Mouse (Mus musculus): ENCODE data around the gene Il23a. TPM values are rescaled to one million over a fixed set of nuclear protein-coding genes. Genes with fewer than 3 reads are reported as not detected.
"Not testable (repeated sequence)": the region's sequence is repeated elsewhere in the genome, so short reads cannot be mapped to it uniquely, and the experiment has no call there.

Il23a gene
- polyA plus RNA-seq, 1 experiment from 2014 or later = 0.16 TPM

- 13% methylated on average over 5 of the region's 5 CpGs for WGBS
- no peaks in the 10 kb centered on the region for H3K27me3 ChIP-seq (ENCODE audit: insufficient read depth, low read length)
- no peaks in the 10 kb centered on the region for H3K9me3 ChIP-seq (replicated peaks; ENCODE audit: low read length)
- peak; percentile 18 for DNase-seq (ENCODE audit: low spot score)
- peaks cover 9% of the 10 kb centered on the region; the same call in 1 of the 2 replicates for H3K4me1 ChIP-seq (replicated peaks; ENCODE audit: insufficient read depth, low read length)
- peak overlapping the region; percentile 72 for H3K4me2 ChIP-seq (ENCODE audit: low read length)
- peak overlapping the region; percentile 85 for H3K9ac ChIP-seq (ENCODE audit: low read depth, low read length)
- peak overlapping the region; percentile 86 for H3K4me3 ChIP-seq (replicated peaks; ENCODE audit: low read depth, low read length)
- no peak for TF ChIP-seq CTCF (IDR thresholded peaks at IDR 0.05; ENCODE audit: low read depth)
- peak overlapping the region; percentile 97 for H3K27ac ChIP-seq
- H3K36me3 ChIP-seq (ENCODE audit: insufficient read depth, low read length) = no peaks in the 10 kb centered on the region
- ATAC-seq (replicated peaks; ENCODE audit: low FRiP score, low read depth) = no peak
Observed at GRCm38 (mm10) chr10:128338415-128338814, 39.9 kb upstream of the Il23a start.

GRCm38 (mm10) chr10:128337306-128338181, 39.0 kb upstream of the Il23a start, which contains the start of gene Cs:
Gene Cs (plus strand): TSS chr10:128337734.
- peak within 1 kb of the TSS; percentile 97 for H3K27ac ChIP-seq
- no peaks in the 10 kb centered on the region for H3K9me3 ChIP-seq (replicated peaks; ENCODE audit: low read length)
- H3K9ac ChIP-seq (ENCODE audit: low read depth, low read length) = peak within 1 kb of the TSS; percentile 85
- H3K27me3 ChIP-seq (ENCODE audit: insufficient read depth, low read length) = no peaks in the 10 kb centered on the region
- no peaks in the 10 kb centered on the region for H3K36me3 ChIP-seq (ENCODE audit: insufficient read depth, low read length)
- H3K4me3 ChIP-seq (replicated peaks; ENCODE audit: low read depth, low read length) = peak within 1 kb of the TSS; percentile 86
- ATAC-seq (replicated peaks; ENCODE audit: low FRiP score, low read depth) (peak; percentile 97), DNase-seq (ENCODE audit: low spot score) (peak; percentile 100)
- under 1% methylated on average over 58 of the region's 61 CpGs for WGBS
- peak within 1 kb of the TSS; percentile 72 for H3K4me2 ChIP-seq (ENCODE audit: low read length)
- TF ChIP-seq CTCF (IDR thresholded peaks at IDR 0.05; ENCODE audit: low read depth) = no peak; the same call in 1 of the 2 replicates
- H3K4me1 ChIP-seq (replicated peaks; ENCODE audit: insufficient read depth, low read length) = peaks cover 9% of the 10 kb centered on the region; the same call in 1 of the 2 replicates

GRCm38 (mm10) chr10:128336597-128336996, 38.0 kb upstream of the Il23a start:
- no peaks in the 10 kb centered on the region for H3K9me3 ChIP-seq (replicated peaks; ENCODE audit: low read length)
- H3K4me1 ChIP-seq (replicated peaks; ENCODE audit: insufficient read depth, low read length) = peaks cover 9% of the 10 kb centered on the region; the same call in 1 of the 2 replicates
- H3K27ac ChIP-seq = peak overlapping the region; percentile 97; the same call in 1 of the 2 replicates
- no peak overlapping the region for H3K4me3 ChIP-seq (replicated peaks; ENCODE audit: low read depth, low read length)
- ATAC-seq (replicated peaks; ENCODE audit: low FRiP score, low read depth) (no peak), DNase-seq (ENCODE audit: low spot score) (no peak)
- no peak for TF ChIP-seq CTCF (IDR thresholded peaks at IDR 0.05; ENCODE audit: low read depth)
- no peaks in the 10 kb centered on the region for H3K36me3 ChIP-seq (ENCODE audit: insufficient read depth, low read length)
- no peak overlapping the region for H3K9ac ChIP-seq (ENCODE audit: low read depth, low read length)
- H3K27me3 ChIP-seq (ENCODE audit: insufficient read depth, low read length) = no peaks in the 10 kb centered on the region
- H3K4me2 ChIP-seq (ENCODE audit: low read length) = peak overlapping the region; percentile 72
- 79% methylated on average over 3 of the region's 3 CpGs for WGBS

- no peak for TF ChIP-seq CTCF (IDR thresholded peaks at IDR 0.05; ENCODE audit: low read depth)
- H3K9me3 ChIP-seq (replicated peaks; ENCODE audit: low read length) = no peaks in the 10 kb centered on the region
- H3K4me1 ChIP-seq (replicated peaks; ENCODE audit: insufficient read depth, low read length) = peaks cover 9% of the 10 kb centered on the region; the same call in 1 of the 2 replicates
- no peaks in the 10 kb centered on the region for H3K27me3 ChIP-seq (ENCODE audit: insufficient read depth, low read length)
- no peak for ATAC-seq (replicated peaks; ENCODE audit: low FRiP score, low read depth)
- no peak for DNase-seq (ENCODE audit: low spot score)
- no peak overlapping the region for H3K27ac ChIP-seq
- H3K36me3 ChIP-seq (ENCODE audit: insufficient read depth, low read length) = no peaks in the 10 kb centered on the region
- H3K4me3 ChIP-seq (replicated peaks; ENCODE audit: low read depth, low read length) = no peak overlapping the region
- no peak overlapping the region for H3K9ac ChIP-seq (ENCODE audit: low read depth, low read length)
- 81% methylated on average over 3 of the region's 3 CpGs for WGBS
- H3K4me2 ChIP-seq (ENCODE audit: low read length) = no peak overlapping the region
Observed at GRCm38 (mm10) chr10:128336195-128336594, 37.6 kb upstream of the Il23a start.

GRCm38 (mm10) chr10:128335582-128335981, 37.0 kb upstream of the Il23a start:
- ATAC-seq (replicated peaks; ENCODE audit: low FRiP score, low read depth) = no peak
- Histone ChIP-seq H3K9ac (ENCODE audit: low read depth, low read length) (no peak overlapping the region), H3K4me2 (ENCODE audit: low read length) (no peak overlapping the region), H3K4me1 (replicated peaks; ENCODE audit: insufficient read depth, low read length) (peaks cover 9% of the 10 kb centered on the region; the same call in 1 of the 2 replicates), H3K27ac (no peak overlapping the region), H3K27me3 (ENCODE audit: insufficient read depth, low read length) (no peaks in the 10 kb centered on the region), H3K9me3 (replicated peaks; ENCODE audit: low read length) (no peaks in the 10 kb centered on the region), H3K4me3 (replicated peaks; ENCODE audit: low read depth, low read length) (no peak overlapping the region), H3K36me3 (ENCODE audit: insufficient read depth, low read length) (no peaks in the 10 kb centered on the region)
- peak; percentile 86 for DNase-seq (ENCODE audit: low spot score)
- 0% methylated on average over 4 of the region's 4 CpGs for WGBS
- peak; percentile 98 for TF ChIP-seq CTCF (IDR thresholded peaks at IDR 0.05; ENCODE audit: low read depth)

- not testable (repeated sequence) for H3K9me3 ChIP-seq (replicated peaks; ENCODE audit: low read length); H3K36me3 ChIP-seq (ENCODE audit: insufficient read depth, low read length); H3K4me1 ChIP-seq (replicated peaks; ENCODE audit: insufficient read depth, low read length); H3K27me3 ChIP-seq (ENCODE audit: insufficient read depth, low read length); H3K9ac ChIP-seq (ENCODE audit: low read depth, low read length); H3K4me3 ChIP-seq (replicated peaks; ENCODE audit: low read depth, low read length); DNase-seq (ENCODE audit: low spot score); ATAC-seq (replicated peaks; ENCODE audit: low FRiP score, low read depth); H3K27ac ChIP-seq; H3K4me2 ChIP-seq (ENCODE audit: low read length)
- WGBS = 78% methylated on average over 6 of the region's 6 CpGs
Observed at GRCm38 (mm10) chr10:128332358-128333249, 34.1 kb upstream of the Il23a start.
